Mouse (Mus musculus): Measurements from ENCODE around the gene Bach2.

- no peak for TF ChIP-seq CTCF (IDR thresholded peaks at IDR 0.05; ENCODE audit: control insufficient read depth, insufficient read depth, low read length)
- TF ChIP-seq POLR2A (IDR thresholded peaks at IDR 0.05; ENCODE audit: borderline replicate concordance, control insufficient read depth, low read depth, low read length) = 0 out of 2 replicates have a peak, but pooled peaks have one; percentile 10
These were observed 7.1 kb upstream of the Bach2 start for GRCm38 (mm10) chr4:32231258-32232055.
